Mouse (Mus musculus): ENCODE measurements at regions not wholly inside any gene's neighbourhood (a gene's known extent, or its start where the extent isn't known, plus 50 kb on each side); places are given as distances from the start of the nearest gene placed in this dataset.

GRCm38 (mm10) chr15:51504789-51505188 is 2379.9 kb upstream of the Gm7489 start:
- Histone ChIP-seq H3K36me3 (ENCODE audit: control insufficient read depth, insufficient read depth, low read length, poor library complexity, severe bottlenecking) (no peaks in the 10 kb centered on the region), H3K4me1 (ENCODE audit: control insufficient read depth, insufficient read depth, low read length) (no peaks in the 10 kb centered on the region), H3K9ac (ENCODE audit: low read depth, poor library complexity, severe bottlenecking) (no peak overlapping the region), H3K27me3 (ENCODE audit: control insufficient read depth, insufficient read depth, low read length, poor library complexity, severe bottlenecking) (no peaks in the 10 kb centered on the region), H3K27ac (ENCODE audit: insufficient read depth, low read length) (no peak overlapping the region), H3K4me3 (ENCODE audit: low read depth, low read length) (no peak overlapping the region), H3K9me3 (replicated peaks; ENCODE audit: control insufficient read depth, insufficient read depth, low read length, poor library complexity, severe bottlenecking) (no peaks in the 10 kb centered on the region)
- TF ChIP-seq POLR2A (IDR thresholded peaks at IDR 0.05; ENCODE audit: insufficient read depth, low read length) (no peak), EP300 (IDR thresholded peaks at IDR 0.05; ENCODE audit: insufficient read depth, low read depth, low read length) (no peak), CTCF (IDR thresholded peaks at IDR 0.05; ENCODE audit: low read depth, low read length) (no peak)

- Histone ChIP-seq H3K9ac (ENCODE audit: low read depth, poor library complexity, severe bottlenecking) (no peak overlapping the region), H3K27me3 (ENCODE audit: control insufficient read depth, insufficient read depth, low read length, poor library complexity, severe bottlenecking) (no peaks in the 10 kb centered on the region), H3K9me3 (replicated peaks; ENCODE audit: control insufficient read depth, insufficient read depth, low read length, poor library complexity, severe bottlenecking) (no peaks in the 10 kb centered on the region), H3K36me3 (ENCODE audit: control insufficient read depth, insufficient read depth, low read length, poor library complexity, severe bottlenecking) (no peaks in the 10 kb centered on the region), H3K4me3 (ENCODE audit: low read depth, low read length) (no peak overlapping the region), H3K4me1 (ENCODE audit: control insufficient read depth, insufficient read depth, low read length) (no peaks in the 10 kb centered on the region), H3K27ac (ENCODE audit: insufficient read depth, low read length) (no peak overlapping the region)
- TF ChIP-seq POLR2A (IDR thresholded peaks at IDR 0.05; ENCODE audit: insufficient read depth, low read length): no peak
- no peak for TF ChIP-seq EP300 (IDR thresholded peaks at IDR 0.05; ENCODE audit: insufficient read depth, low read depth, low read length)
- TF ChIP-seq CTCF (IDR thresholded peaks at IDR 0.05; ENCODE audit: low read depth, low read length): no peak
These were observed 2377.6 kb upstream of the Gm7489 start for GRCm38 (mm10) chr15:51507126-51507525.

- no peaks in the 10 kb centered on the region for H3K4me1 ChIP-seq (ENCODE audit: control insufficient read depth, insufficient read depth, low read length)
- no peak overlapping the region for H3K9ac ChIP-seq (ENCODE audit: low read depth, poor library complexity, severe bottlenecking)
- no peak overlapping the region for H3K27ac ChIP-seq (ENCODE audit: insufficient read depth, low read length)
- TF ChIP-seq EP300 (IDR thresholded peaks at IDR 0.05; ENCODE audit: insufficient read depth, low read depth, low read length) (no peak), POLR2A (IDR thresholded peaks at IDR 0.05; ENCODE audit: insufficient read depth, low read length) (no peak), CTCF (IDR thresholded peaks at IDR 0.05; ENCODE audit: low read depth, low read length) (no peak)
- H3K36me3 ChIP-seq (ENCODE audit: control insufficient read depth, insufficient read depth, low read length, poor library complexity, severe bottlenecking): no peaks in the 10 kb centered on the region
- no peaks in the 10 kb centered on the region for H3K27me3 ChIP-seq (ENCODE audit: control insufficient read depth, insufficient read depth, low read length, poor library complexity, severe bottlenecking)
- no peak overlapping the region for H3K4me3 ChIP-seq (ENCODE audit: low read depth, low read length)
- no peaks in the 10 kb centered on the region for H3K9me3 ChIP-seq (replicated peaks; ENCODE audit: control insufficient read depth, insufficient read depth, low read length, poor library complexity, severe bottlenecking)
These were observed 2373.4 kb upstream of the Gm7489 start for GRCm38 (mm10) chr15:51511319-51511718.

GRCm38 (mm10) chr15:51536317-51536716 is 2348.4 kb upstream of the Gm7489 start:
- no peak overlapping the region for H3K4me3 ChIP-seq (ENCODE audit: low read depth, low read length)
- no peak for TF ChIP-seq POLR2A (IDR thresholded peaks at IDR 0.05; ENCODE audit: insufficient read depth, low read length)
- TF ChIP-seq CTCF (IDR thresholded peaks at IDR 0.05; ENCODE audit: low read depth, low read length): no peak
- TF ChIP-seq EP300 (IDR thresholded peaks at IDR 0.05; ENCODE audit: insufficient read depth, low read depth, low read length): no peak
- H3K9ac ChIP-seq (ENCODE audit: low read depth, poor library complexity, severe bottlenecking): no peak overlapping the region
- H3K9me3 ChIP-seq (replicated peaks; ENCODE audit: control insufficient read depth, insufficient read depth, low read length, poor library complexity, severe bottlenecking): no peaks in the 10 kb centered on the region
- H3K36me3 ChIP-seq (ENCODE audit: control insufficient read depth, insufficient read depth, low read length, poor library complexity, severe bottlenecking): no peaks in the 10 kb centered on the region
- H3K27me3 ChIP-seq (ENCODE audit: control insufficient read depth, insufficient read depth, low read length, poor library complexity, severe bottlenecking): no peaks in the 10 kb centered on the region
- no peak overlapping the region for H3K27ac ChIP-seq (ENCODE audit: insufficient read depth, low read length)
- no peaks in the 10 kb centered on the region for H3K4me1 ChIP-seq (ENCODE audit: control insufficient read depth, insufficient read depth, low read length)

GRCm38 (mm10) chr15:51551216-51551775 is 2333.4 kb upstream of the Gm7489 start:
- no peaks in the 10 kb centered on the region for H3K4me1 ChIP-seq (ENCODE audit: control insufficient read depth, insufficient read depth, low read length)

GRCm38 (mm10) chr15:51558215-51558614 is 2326.5 kb upstream of the Gm7489 start:
- Histone ChIP-seq H3K9me3 (replicated peaks; ENCODE audit: control insufficient read depth, insufficient read depth, low read length, poor library complexity, severe bottlenecking) (no peaks in the 10 kb centered on the region), H3K4me3 (ENCODE audit: low read depth, low read length) (no peak overlapping the region), H3K9ac (ENCODE audit: low read depth, poor library complexity, severe bottlenecking) (no peak overlapping the region), H3K27me3 (ENCODE audit: control insufficient read depth, insufficient read depth, low read length, poor library complexity, severe bottlenecking) (no peaks in the 10 kb centered on the region), H3K27ac (ENCODE audit: insufficient read depth, low read length) (no peak overlapping the region), H3K4me1 (ENCODE audit: control insufficient read depth, insufficient read depth, low read length) (no peaks in the 10 kb centered on the region), H3K36me3 (ENCODE audit: control insufficient read depth, insufficient read depth, low read length, poor library complexity, severe bottlenecking) (no peaks in the 10 kb centered on the region)
- TF ChIP-seq EP300 (IDR thresholded peaks at IDR 0.05; ENCODE audit: insufficient read depth, low read depth, low read length) (no peak), CTCF (IDR thresholded peaks at IDR 0.05; ENCODE audit: low read depth, low read length) (no peak), POLR2A (IDR thresholded peaks at IDR 0.05; ENCODE audit: insufficient read depth, low read length) (no peak)

More at GRCm38 (mm10) chr15:51551216-51551775, 2333.4 kb upstream of the Gm7489 start:
- no peak for TF ChIP-seq POLR2A (IDR thresholded peaks at IDR 0.05; ENCODE audit: insufficient read depth, low read length)
- no peak for TF ChIP-seq CTCF (IDR thresholded peaks at IDR 0.05; ENCODE audit: low read depth, low read length)
- TF ChIP-seq EP300 (IDR thresholded peaks at IDR 0.05; ENCODE audit: insufficient read depth, low read depth, low read length): no peak
- no peaks in the 10 kb centered on the region for H3K36me3 ChIP-seq (ENCODE audit: control insufficient read depth, insufficient read depth, low read length, poor library complexity, severe bottlenecking)
- no peaks in the 10 kb centered on the region for H3K27me3 ChIP-seq (ENCODE audit: control insufficient read depth, insufficient read depth, low read length, poor library complexity, severe bottlenecking)
- H3K4me3 ChIP-seq (ENCODE audit: low read depth, low read length): no peak overlapping the region
- H3K9me3 ChIP-seq (replicated peaks; ENCODE audit: control insufficient read depth, insufficient read depth, low read length, poor library complexity, severe bottlenecking): no peaks in the 10 kb centered on the region
- H3K27ac ChIP-seq (ENCODE audit: insufficient read depth, low read length): no peak overlapping the region
- H3K9ac ChIP-seq (ENCODE audit: low read depth, poor library complexity, severe bottlenecking): no peak overlapping the region

Data from ES-Bruce4 (cell line).